Mouse (Mus musculus): ENCODE data around the gene Ppil6. TPM values are rescaled to one million over a fixed set of nuclear protein-coding genes. Genes with fewer than 3 reads are reported as not detected.

Gene Ppil6
- total RNA-seq, 2 experiments from 2014 or later: 6.5 to 9.3 TPM

- peak; percentile 51 to 55 for DNase-seq (ENCODE audit: low spot score in 2 of 2)
- intact Hi-C loops (cut with DNase I): no loop called here
Observed at GRCm38 (mm10) chr10:41552847-41553589, 62.8 kb downstream of the Ppil6 start.

GRCm38 (mm10) chr10:41553711-41554110, 63.5 kb downstream of the Ppil6 start:
- no peak for DNase-seq (ENCODE audit: low spot score in 2 of 2)
- intact Hi-C loops (cut with DNase I): no loop called here

- DNase-seq (ENCODE audit: low spot score in 2 of 2): no peak
- intact Hi-C loops (cut with DNase I): no loop called here
Observed at GRCm38 (mm10) chr10:41555081-41555480, 64.8 kb downstream of the Ppil6 start.

- no peak for DNase-seq (ENCODE audit: low spot score in 2 of 2)
- intact Hi-C loops (cut with DNase I): no loop called here
Observed at GRCm38 (mm10) chr10:41558401-41558800, 68.2 kb downstream of the Ppil6 start.

- DNase-seq (ENCODE audit: low spot score in 2 of 2): no peak
- intact Hi-C loops (cut with DNase I): no loop called here
Observed at GRCm38 (mm10) chr10:41561701-41562395, 71.6 kb downstream of the Ppil6 start.

Other genes with a start within 250 kb of the Ppil6 start
- 10 to 100 TPM; 25.3 to 26.6 TPM for gene Fig4, start 187.2 kb upstream of the Ppil6 start, total RNA-seq (2021)
- under 1 TPM; 0.05 TPM for gene Ak9, start 186.5 kb upstream of the Ppil6 start, total RNA-seq (2021)
- 10 to 100 TPM; 16.3 to 22.7 TPM for gene Zbtb24, start 40.1 kb upstream of the Ppil6 start, total RNA-seq (2021)
- 10 to 100 TPM; 17.3 to 19.6 TPM for gene Mical1, start 14.1 kb upstream of the Ppil6 start, total RNA-seq (2021)
- 10 to 100 TPM; 18.5 to 20.6 TPM for gene Smpd2, start 70 bp upstream of the Ppil6 start, total RNA-seq (2021)
- 10 to 100 TPM; 59.0 to 64.6 TPM for gene Cd164, start 29.0 kb downstream of the Ppil6 start, total RNA-seq (2021)
- gene Ccdc162, start 226.2 kb downstream of the Ppil6 start, total RNA-seq (2021): 1 to 10 TPM; 1.6 to 1.7 TPM